Mouse (Mus musculus): ENCODE results near the gene Mrpl1. TPM values are rescaled to one million over a fixed set of nuclear protein-coding genes. Genes with fewer than 3 reads are reported as not detected.

The Mrpl1 gene
- polyA plus RNA-seq, 1 experiment from 2014 or later: 20.5 TPM

Other genes with a start within 250 kb of the Mrpl1 start
- 12.4 and 16.8 TPM in 2 replicates for gene Cnot6l, start 45.3 kb upstream of the Mrpl1 start, polyA plus RNA-seq (2016; fragmentation: Nextera tagmentation; extraction: Ambion mirVana)
- gene Fras1, start 164.5 kb downstream of the Mrpl1 start, polyA plus RNA-seq (2016; fragmentation: Nextera tagmentation; extraction: Ambion mirVana): 6.4 and 7.1 TPM in 2 replicates